Mouse (Mus musculus) heart, embryonic 16.5 days (tissue): ENCODE measurements around the gene Ap2a1. TPM values are rescaled to one million over a fixed set of nuclear protein-coding genes. Genes with fewer than 3 reads are reported as not detected.

Experiments
- ATAC-seq: fragments of 200-750 bp; cut with Nextera tagmentation; replicated peaks from 2 replicates; pipeline ENCODE4 v1.8.0; 2017; ENCODE audit warnings: moderate number of reproducible peaks; ENCODE audit not compliant: insufficient read depth, low FRiP score; ENCODE audit errors: extremely low read depth
- H3K27ac ChIP-seq: fragments of 300-500 bp; sonication (generic); 2 replicates; pipeline ENCODE4 v1.5.1; 2014; ENCODE audit warnings: mild to moderate bottlenecking, low read length, control low read depth, moderate library complexity
- H3K27me3 ChIP-seq: fragments of 300-500 bp; sonication (generic); 2 replicates; pipeline ENCODE4 v1.6.1; 2014; ENCODE audit warnings: low read length, mixed read lengths; ENCODE audit not compliant: control insufficient read depth, insufficient read depth
- H3K36me3 ChIP-seq: fragments of 300-500 bp; sonication (generic); 2 replicates; pipeline ENCODE4 v1.6.1; 2014; ENCODE audit not compliant: control insufficient read depth, insufficient read depth
- H3K4me1 ChIP-seq: fragments of 300-500 bp; sonication (generic); 2 replicates; pipeline ENCODE4 v1.6.1; 2014; ENCODE audit warnings: low read length, mixed read lengths; ENCODE audit not compliant: control insufficient read depth, insufficient read depth
- H3K4me2 ChIP-seq: fragments of 300-500 bp; sonication (generic); 2 replicates; pipeline ENCODE4 v1.6.1; 2014; ENCODE audit warnings: low read depth, mild to moderate bottlenecking, control low read depth, low read length
- H3K4me3 ChIP-seq: fragments of 300-500 bp; sonication (generic); 2 replicates; pipeline ENCODE4 v1.5.1; 2014; ENCODE audit warnings: mild to moderate bottlenecking, control low read depth, low read length
- H3K9ac ChIP-seq: fragments of 300-500 bp; sonication (generic); 2 replicates; pipeline ENCODE4 v1.6.1; 2014; ENCODE audit warnings: low read length, control low read depth
- H3K9me3 ChIP-seq: fragments of 300-500 bp; sonication (generic); replicated peaks from 2 replicates; pipeline ENCODE4 v1.6.1; 2016; ENCODE audit warnings: low read length; ENCODE audit not compliant: control insufficient read depth
- WGBS: fragments of 180-500 bp; shearing (Covaris S2); extraction: QIAGEN DNeasy Blood & Tissue Kit; methylation state at CpG from one replicate; pipeline ENCODE4 v1.1.7; 2014; 5-methylcytosine and 5-hydroxymethylcytosine counted together
- polyA plus RNA-seq: library from polyadenylated mRNA; unstranded; fragments of >200 nt; fragmentation: Nextera tagmentation; extraction: Ambion mirVana; gene quantifications from 2 replicates; pipeline ENCODE4 v1.2.1, GENCODE M21; 2015

Ap2a1 gene
- polyA plus RNA-seq, 1 experiment from 2014 or later, result 51.8 TPM

GRCm38 (mm10) chr7:44928570-44928969, 726 bp downstream of the Ap2a1 start:
- Histone ChIP-seq H3K4me2 (peak overlapping the region; percentile 72), H3K9ac (peak overlapping the region; percentile 94), H3K4me3 (peak overlapping the region; percentile 88), H3K36me3 (peaks cover 15% of the 10 kb centered on the region), H3K4me1 (peaks cover 14% of the 10 kb centered on the region), H3K9me3 (no peaks in the 10 kb centered on the region), H3K27me3 (no peaks in the 10 kb centered on the region), H3K27ac (no peak overlapping the region)
- ATAC-seq, result no peak
- WGBS, result 0% methylated on average over 1 of the region's 1 CpGs

GRCm38 (mm10) chr7:44925468-44925867, 3.8 kb downstream of the Ap2a1 start:
- peaks cover 27% of the 10 kb centered on the region for H3K36me3 ChIP-seq
- no peak overlapping the region for H3K9ac ChIP-seq
- H3K4me1 ChIP-seq, result peaks cover 14% of the 10 kb centered on the region
- no peak overlapping the region for H3K27ac ChIP-seq
- no peaks in the 10 kb centered on the region for H3K9me3 ChIP-seq
- H3K4me2 ChIP-seq, result no peak overlapping the region
- no peak for ATAC-seq
- H3K27me3 ChIP-seq, result no peaks in the 10 kb centered on the region
- H3K4me3 ChIP-seq, result no peak overlapping the region
- 76% methylated on average over 3 of the region's 3 CpGs for WGBS

GRCm38 (mm10) chr7:44922530-44922929, 6.8 kb downstream of the Ap2a1 start:
- Histone ChIP-seq H3K4me1 (peaks cover 6% of the 10 kb centered on the region), H3K36me3 (peaks cover 27% of the 10 kb centered on the region), H3K4me3 (no peak overlapping the region), H3K27me3 (no peaks in the 10 kb centered on the region), H3K4me2 (no peak overlapping the region), H3K9me3 (no peaks in the 10 kb centered on the region), H3K9ac (no peak overlapping the region), H3K27ac (no peak overlapping the region)
- no peak for ATAC-seq

GRCm38 (mm10) chr7:44919127-44919526, 10.2 kb downstream of the Ap2a1 start:
- 90% methylated on average over 5 of the region's 5 CpGs for WGBS
- Histone ChIP-seq H3K4me1 (peaks cover 10% of the 10 kb centered on the region; the same call in 1 of the 2 replicates), H3K36me3 (peaks cover 16% of the 10 kb centered on the region), H3K4me2 (no peak overlapping the region), H3K9me3 (no peaks in the 10 kb centered on the region), H3K4me3 (no peak overlapping the region), H3K27me3 (no peaks in the 10 kb centered on the region), H3K9ac (no peak overlapping the region), H3K27ac (no peak overlapping the region)
- no peak for ATAC-seq

GRCm38 (mm10) chr7:44918219-44918618, 11.1 kb downstream of the Ap2a1 start:
- 53% methylated on average over 3 of the region's 3 CpGs for WGBS
- Histone ChIP-seq H3K4me2 (no peak overlapping the region), H3K9me3 (no peaks in the 10 kb centered on the region), H3K4me3 (no peak overlapping the region), H3K9ac (no peak overlapping the region), H3K4me1 (peaks cover 10% of the 10 kb centered on the region; the same call in 1 of the 2 replicates), H3K36me3 (peaks cover 10% of the 10 kb centered on the region), H3K27me3 (no peaks in the 10 kb centered on the region), H3K27ac (no peak overlapping the region)
- ATAC-seq, result no peak

GRCm38 (mm10) chr7:44916881-44917280, 12.4 kb downstream of the Ap2a1 start:
- 83% methylated on average over 4 of the region's 4 CpGs for WGBS
- Histone ChIP-seq H3K4me1 (peaks cover 10% of the 10 kb centered on the region; the same call in 1 of the 2 replicates), H3K4me3 (no peak overlapping the region), H3K4me2 (no peak overlapping the region), H3K27me3 (no peaks in the 10 kb centered on the region), H3K9me3 (no peaks in the 10 kb centered on the region), H3K9ac (no peak overlapping the region), H3K36me3 (peaks cover 7% of the 10 kb centered on the region), H3K27ac (no peak overlapping the region)
- ATAC-seq, result no peak

- 84% methylated on average over 6 of the region's 6 CpGs for WGBS
- H3K27ac ChIP-seq, result no peak overlapping the region
- H3K36me3 ChIP-seq, result peaks cover 8% of the 10 kb centered on the region
- H3K4me1 ChIP-seq, result peaks cover 10% of the 10 kb centered on the region; the same call in 1 of the 2 replicates
- H3K9ac ChIP-seq, result no peak overlapping the region
- no peaks in the 10 kb centered on the region for H3K9me3 ChIP-seq
- H3K4me3 ChIP-seq, result no peak overlapping the region
- no peak for ATAC-seq
- no peak overlapping the region for H3K4me2 ChIP-seq
- H3K27me3 ChIP-seq, result no peaks in the 10 kb centered on the region
These were observed 13.1 kb downstream of the Ap2a1 start for GRCm38 (mm10) chr7:44916191-44916590.

GRCm38 (mm10) chr7:44915314-44915713, 14.0 kb downstream of the Ap2a1 start:
- no peak overlapping the region for H3K4me3 ChIP-seq
- no peak for ATAC-seq
- H3K9me3 ChIP-seq, result no peaks in the 10 kb centered on the region
- no peak overlapping the region for H3K9ac ChIP-seq
- H3K27me3 ChIP-seq, result no peaks in the 10 kb centered on the region
- WGBS, result 88% methylated on average over 9 of the region's 9 CpGs
- H3K4me1 ChIP-seq, result peaks cover 10% of the 10 kb centered on the region; the same call in 1 of the 2 replicates
- H3K27ac ChIP-seq, result no peak overlapping the region
- peaks cover 10% of the 10 kb centered on the region for H3K36me3 ChIP-seq
- no peak overlapping the region for H3K4me2 ChIP-seq

GRCm38 (mm10) chr7:44914396-44914795, 14.9 kb downstream of the Ap2a1 start:
- ATAC-seq, result no peak
- 75% methylated on average over 2 of the region's 2 CpGs for WGBS

More at GRCm38 (mm10) chr7:44914396-44914795, 14.9 kb downstream of the Ap2a1 start:
- Histone ChIP-seq H3K9me3 (no peaks in the 10 kb centered on the region), H3K36me3 (peaks cover 10% of the 10 kb centered on the region), H3K4me1 (peaks cover 10% of the 10 kb centered on the region; the same call in 1 of the 2 replicates), H3K9ac (no peak overlapping the region), H3K27me3 (no peaks in the 10 kb centered on the region), H3K4me2 (no peak overlapping the region), H3K27ac (no peak overlapping the region), H3K4me3 (no peak overlapping the region)
